Mouse (Mus musculus) frontal cortex, postnatal 10 days (tissue): Measurements from ENCODE around the gene Chst15.
A peak's percentile ranks its signal among the peaks of the same experiment; 100 is the strongest.

Experiments used
- DNase-seq, 2 experiments: peaks; one replicate each; pipeline ENCODE4 v3.0.0; 2022; ENCODE audit warnings: low spot score in 2 of 2, mixed read lengths in 1 of 2

Gene Chst15

DNA sequence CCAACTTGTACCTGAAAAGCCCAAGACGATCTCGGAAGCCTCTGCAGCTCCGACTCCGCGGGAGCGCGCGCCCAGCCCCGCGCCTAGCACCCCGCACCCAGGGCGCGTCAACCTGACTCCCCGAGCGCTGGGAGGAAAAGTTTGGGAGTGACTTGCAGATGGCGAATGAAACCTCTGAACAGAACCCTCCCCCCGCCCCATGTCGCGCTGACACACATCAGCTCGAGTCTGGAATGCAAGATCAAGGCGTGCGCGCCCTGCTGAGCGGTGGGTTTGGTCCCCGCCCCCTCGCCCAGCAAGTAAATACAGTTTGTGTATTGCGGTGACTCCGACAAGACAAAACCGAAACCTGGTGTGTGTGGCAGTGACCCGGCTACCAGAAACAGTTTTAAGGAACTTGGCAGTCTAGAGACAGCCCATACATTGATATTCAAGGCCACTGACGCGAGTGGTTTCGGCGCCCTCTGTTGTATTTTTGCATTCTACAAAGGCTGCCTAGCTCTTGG is at the start of gene Chst15:
Gene Chst15, minus strand, starts transcription at position 193 of the 506 bp plus-strand sequence.
- peak in 1 of 2 experiments; percentile 64 for DNase-seq

DNA sequence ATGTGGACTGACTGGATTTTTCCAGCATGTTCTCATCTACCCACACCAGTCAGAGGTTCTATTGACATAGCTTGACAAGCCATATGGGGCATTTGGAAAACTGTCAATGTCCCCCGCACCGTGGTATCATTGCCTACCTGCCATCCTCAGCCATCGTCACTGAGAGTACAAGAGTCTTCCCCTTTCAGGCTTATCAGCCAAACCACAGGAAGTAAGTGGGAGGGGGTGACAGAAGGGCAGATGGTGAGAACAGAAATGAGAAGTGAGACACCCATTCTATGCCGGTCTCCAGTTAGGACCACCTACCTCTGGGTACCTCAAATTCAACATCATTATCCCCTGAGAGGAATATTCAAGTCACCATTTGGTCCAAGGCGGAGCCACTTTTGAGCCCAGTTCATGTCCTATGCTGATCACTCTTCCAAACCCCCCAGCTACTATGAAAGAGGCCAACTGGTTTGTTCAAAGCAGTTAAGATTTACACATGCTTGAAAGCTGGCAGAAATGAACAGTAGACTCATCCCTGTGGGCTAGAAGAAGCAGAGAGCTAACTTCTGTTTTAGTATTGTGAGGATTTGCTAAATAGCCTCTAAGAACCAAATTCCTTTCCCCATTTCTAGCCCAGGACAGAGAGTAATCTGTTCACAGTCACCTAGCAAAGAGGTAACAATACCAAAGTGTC is 48.8 kb upstream of the Chst15 start:
- no peak for DNase-seq

DNA sequence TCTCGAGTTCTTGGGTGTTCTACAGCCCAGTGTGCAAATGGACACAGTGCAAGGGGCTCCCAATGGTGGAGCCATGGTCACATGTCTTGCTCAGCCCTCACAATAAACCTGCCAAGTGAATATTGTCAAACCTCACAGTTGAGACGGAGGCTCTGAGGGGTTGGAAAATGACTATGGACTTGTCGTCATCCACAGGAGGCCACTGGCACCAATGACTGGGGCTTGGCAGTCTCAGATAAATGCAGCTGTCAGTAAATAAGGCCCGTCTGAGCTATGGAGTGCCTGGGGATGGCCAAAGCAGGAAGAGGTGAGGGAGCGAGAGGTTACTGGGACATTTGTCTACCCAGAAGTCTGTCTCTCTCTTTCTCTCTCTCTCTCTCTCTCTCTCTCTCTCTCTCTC is 48.1 kb upstream of the Chst15 start:
- no peak for DNase-seq

DNA sequence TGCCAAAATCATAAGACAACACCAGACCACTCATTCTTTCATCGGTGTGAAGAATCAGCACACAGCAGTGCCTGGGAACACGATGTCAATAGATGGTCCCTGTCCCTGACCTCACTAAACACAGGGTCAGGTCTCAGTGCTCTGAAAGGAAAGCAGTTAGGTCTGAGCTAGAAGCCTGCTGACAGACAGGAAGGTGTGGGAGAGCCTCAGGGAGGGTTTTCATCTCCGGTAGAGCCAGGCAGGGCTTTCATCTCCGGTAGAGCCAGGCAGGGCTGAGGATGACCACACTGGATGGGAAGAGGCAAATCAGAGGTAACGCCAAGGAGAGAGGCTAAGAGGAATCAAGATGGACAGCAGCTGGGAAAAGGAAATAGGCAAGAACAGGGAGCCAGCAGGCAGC is 47.5 kb upstream of the Chst15 start:
- no peak for DNase-seq

- DNase-seq: no peak
Measured at GRCm38 (mm10) chr7:132360336-132360735, 43.3 kb upstream of the Chst15 start.

DNA sequence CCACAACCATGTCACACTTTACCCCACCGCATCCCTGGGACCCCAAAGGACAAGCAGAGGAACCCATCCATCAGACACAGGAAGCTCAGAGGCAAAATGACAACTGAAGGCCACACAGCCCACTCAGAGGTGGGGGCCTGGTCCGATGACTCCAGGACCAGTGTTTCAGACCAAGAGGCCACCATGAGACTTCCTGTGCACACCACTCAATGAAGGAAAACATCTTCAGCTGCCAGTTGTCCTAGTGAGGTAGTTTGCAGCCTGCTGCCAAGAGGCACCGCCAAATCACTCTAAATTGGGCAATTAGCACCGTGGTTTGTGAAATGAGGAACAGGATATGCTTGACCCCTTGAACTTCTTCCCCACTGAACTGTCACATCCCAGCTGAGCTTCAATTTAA is 41.7 kb upstream of the Chst15 start:
- no peak for DNase-seq

- DNase-seq: no peak
Measured at GRCm38 (mm10) chr7:132358250-132358649, 41.2 kb upstream of the Chst15 start.

DNA sequence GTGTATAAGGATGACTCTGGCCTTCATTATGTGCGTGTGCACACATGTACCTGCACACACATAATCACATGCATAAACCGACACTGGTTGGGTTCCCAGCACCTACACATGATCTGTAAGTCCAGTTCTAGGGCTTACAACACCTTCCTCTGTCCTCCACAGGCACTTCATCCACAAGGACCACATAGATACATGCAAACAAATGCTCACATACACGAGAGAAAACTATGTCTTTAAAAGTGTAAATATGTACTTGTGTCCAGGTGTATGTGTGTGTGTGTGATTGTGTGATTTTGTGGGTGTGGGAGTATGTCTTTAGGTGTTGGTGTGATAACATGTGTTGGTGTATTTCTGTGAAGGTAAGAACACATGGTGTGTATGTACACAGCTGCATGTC is 40.8 kb upstream of the Chst15 start:
- no peak for DNase-seq

GRCm38 (mm10) chr7:132356881-132357840 is 40.1 kb upstream of the Chst15 start:
- no peak for DNase-seq

- no peak for DNase-seq
Measured at GRCm38 (mm10) chr7:132356185-132356584, 39.2 kb upstream of the Chst15 start.

GRCm38 (mm10) chr7:132355767-132356166 is 38.7 kb upstream of the Chst15 start:
- no peak for DNase-seq

DNA sequence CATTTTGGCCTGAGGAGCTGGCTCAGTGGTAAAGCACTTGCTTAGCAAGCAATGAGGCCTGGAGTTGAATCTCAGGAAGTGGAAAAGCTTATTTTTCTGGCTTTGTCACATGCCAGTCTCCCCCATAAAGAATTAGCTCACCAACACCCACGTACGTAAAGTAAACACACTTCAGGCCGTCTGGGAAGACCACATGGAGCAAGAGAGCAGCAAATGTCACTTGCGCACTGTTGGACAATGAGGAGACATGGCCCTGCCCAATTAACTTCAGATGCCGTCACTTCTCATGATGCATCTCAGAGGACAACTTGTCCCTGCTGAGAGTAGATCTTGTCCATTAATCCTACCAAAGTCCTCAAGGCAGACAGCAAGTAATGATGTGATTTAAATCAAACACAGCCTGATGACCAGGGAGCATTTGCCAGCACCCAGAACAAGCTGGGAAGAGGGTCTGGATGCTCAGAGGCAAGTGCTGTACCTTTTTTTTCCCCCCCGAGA is 32.1 kb upstream of the Chst15 start:
- no peak for DNase-seq

DNA sequence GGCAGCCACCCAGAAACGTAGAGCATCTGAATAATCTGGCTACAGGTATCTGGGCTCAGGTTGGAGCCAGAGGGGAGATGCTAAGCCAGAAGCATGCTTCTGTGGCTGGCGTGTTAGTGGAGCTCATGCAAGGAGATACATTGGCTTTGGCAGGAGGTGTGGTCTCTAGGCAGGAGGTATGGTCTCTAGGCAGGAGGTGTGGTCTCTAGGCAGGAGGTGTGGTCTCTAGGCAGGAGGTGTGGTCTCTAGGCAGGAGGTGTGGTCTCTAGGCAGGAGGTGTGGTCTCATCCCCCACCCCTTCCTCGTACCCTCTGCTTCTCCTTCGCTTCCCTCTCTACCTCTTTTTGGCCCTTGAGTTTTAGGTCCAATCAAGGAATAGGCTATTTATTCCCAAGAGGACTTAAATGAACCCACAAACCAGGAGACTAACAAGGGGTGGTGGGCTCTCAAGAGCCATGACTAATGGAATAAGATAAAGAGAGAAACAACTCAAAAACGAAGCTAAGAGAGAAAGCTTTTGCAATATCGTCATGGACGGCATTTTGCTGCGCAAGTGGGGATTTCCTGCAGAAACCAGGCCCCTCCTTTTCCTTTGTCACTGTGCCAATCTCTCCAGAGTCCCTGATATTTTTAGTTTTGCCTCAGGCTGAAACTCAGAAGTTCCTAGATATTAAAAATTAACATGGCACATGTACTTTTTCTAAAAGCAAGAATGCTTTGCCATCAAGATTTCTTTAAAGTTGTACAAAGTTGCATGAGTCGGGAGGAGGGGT is 30.4 kb upstream of the Chst15 start:
- no peak for DNase-seq

- DNase-seq: no peak
Measured at GRCm38 (mm10) chr7:132345526-132346070, 28.6 kb upstream of the Chst15 start.

DNA sequence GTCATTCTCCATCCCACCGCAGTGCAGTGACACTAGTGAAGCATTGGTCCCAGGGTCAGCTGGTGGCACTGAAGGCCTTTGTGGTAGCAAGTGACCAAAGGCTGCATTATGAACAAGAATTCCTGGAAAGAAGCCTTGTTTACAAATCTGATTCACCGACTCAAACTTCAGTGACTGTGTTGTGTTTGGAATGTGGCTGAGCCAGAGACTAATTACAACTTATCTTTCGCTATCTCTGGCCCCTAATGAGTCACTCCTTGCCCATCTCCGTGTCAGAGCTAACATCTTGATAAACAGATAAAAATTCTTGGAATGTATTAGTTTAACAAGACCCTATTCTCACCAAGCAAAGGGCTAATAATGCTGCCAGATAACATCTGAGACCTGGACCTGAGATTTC is 27.6 kb upstream of the Chst15 start:
- no peak for DNase-seq

DNA sequence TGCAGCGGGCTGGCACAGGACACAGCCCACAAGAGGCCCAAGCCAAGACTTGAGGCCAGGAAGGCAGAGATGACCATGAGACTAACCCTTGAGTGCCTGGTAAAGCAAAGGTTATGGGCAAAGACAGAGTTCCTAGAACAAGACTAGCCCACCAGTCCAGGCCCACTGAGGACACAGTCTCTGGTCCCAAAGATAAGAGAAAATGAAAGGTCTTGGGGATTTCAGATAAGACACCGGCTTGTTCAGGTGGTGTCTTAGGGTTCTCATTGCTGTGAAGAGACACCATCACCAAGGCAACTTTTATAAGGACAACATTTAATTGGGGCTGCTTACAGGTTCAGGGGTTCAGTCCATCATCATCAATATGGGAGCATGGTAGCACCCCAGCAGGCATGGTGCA is 26.9 kb upstream of the Chst15 start:
- DNase-seq: no peak

- DNase-seq: no peak
Measured at GRCm38 (mm10) chr7:132343146-132343545, 26.1 kb upstream of the Chst15 start.

- DNase-seq: no peak
Measured at GRCm38 (mm10) chr7:132339041-132339839, 22.2 kb upstream of the Chst15 start.

DNA sequence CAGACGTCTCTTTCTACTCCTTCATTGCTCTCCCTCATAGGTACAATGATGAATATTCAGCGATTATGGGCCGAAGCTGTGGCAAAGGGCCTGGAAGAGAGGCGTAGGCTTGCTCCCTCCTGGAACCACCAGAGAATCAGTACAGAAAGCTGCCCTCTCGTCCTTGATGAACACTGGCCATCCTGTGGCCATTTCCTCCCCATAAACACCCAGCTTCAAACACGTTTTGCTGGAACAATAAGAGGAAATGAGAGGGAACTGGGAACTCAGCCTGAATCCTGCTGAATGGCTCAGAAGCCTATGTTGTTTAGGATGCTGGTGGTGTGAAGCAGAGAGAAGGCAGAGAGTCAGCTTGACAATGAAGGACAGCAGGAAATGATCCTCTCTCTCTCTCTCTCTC is 21.3 kb upstream of the Chst15 start:
- no peak for DNase-seq

- DNase-seq: no peak
Measured at GRCm38 (mm10) chr7:132337268-132337917, 20.4 kb upstream of the Chst15 start.
